Mouse (Mus musculus) forebrain, embryonic 10.5 days (tissue): ENCODE measurements around the gene Atp6v0b. TPM values are rescaled to one million over a fixed set of nuclear protein-coding genes. Genes with fewer than 3 reads are reported as not detected.

Experiments used
- DNase-seq: peaks from one replicate; pipeline ENCODE4 v3.0.0-alpha.2; 2017; ENCODE audit warnings: low spot score; ENCODE audit errors: extremely low spot score
- H3K27ac ChIP-seq: fragments of 300-500 bp; sonication (generic); 2 replicates; pipeline ENCODE4 v1.5.1; 2016; ENCODE audit warnings: mild to moderate bottlenecking
- H3K27me3 ChIP-seq: fragments of 300-500 bp; sonication (generic); 2 replicates; pipeline ENCODE4 v1.6.1; 2016; ENCODE audit warnings: mild to moderate bottlenecking; ENCODE audit not compliant: poor library complexity, severe bottlenecking
- H3K36me3 ChIP-seq: fragments of 300-500 bp; sonication (generic); replicated peaks from 2 replicates; pipeline ENCODE4 v1.6.1; 2016; ENCODE audit warnings: mild to moderate bottlenecking, moderate library complexity
- H3K4me1 ChIP-seq: fragments of 300-500 bp; sonication (generic); 2 replicates; pipeline ENCODE4 v1.6.1; 2016
- H3K4me3 ChIP-seq: fragments of 300-500 bp; sonication (generic); 2 replicates; pipeline ENCODE4 v1.5.1; 2016; ENCODE audit warnings: mild to moderate bottlenecking, moderate library complexity
- H3K9me3 ChIP-seq: fragments of 300-500 bp; sonication (generic); 2 replicates; pipeline ENCODE4 v1.6.1; 2016; ENCODE audit warnings: mild to moderate bottlenecking, moderate library complexity
- WGBS: fragments of 180-500 bp; shearing (Covaris S2); methylation state at CpG from one replicate; pipeline ENCODE4 v1.1.7; 2016; 5-methylcytosine and 5-hydroxymethylcytosine counted together
- polyA plus RNA-seq: library from polyadenylated mRNA; unstranded; fragments of >200 nt; fragmentation: Nextera tagmentation; extraction: Ambion mirVana; gene quantifications from 2 replicates; pipeline ENCODE4 v1.2.1, GENCODE M21; 2016

Atp6v0b gene
- polyA plus RNA-seq, 1 experiment from 2014 or later: 160 TPM

DNA sequence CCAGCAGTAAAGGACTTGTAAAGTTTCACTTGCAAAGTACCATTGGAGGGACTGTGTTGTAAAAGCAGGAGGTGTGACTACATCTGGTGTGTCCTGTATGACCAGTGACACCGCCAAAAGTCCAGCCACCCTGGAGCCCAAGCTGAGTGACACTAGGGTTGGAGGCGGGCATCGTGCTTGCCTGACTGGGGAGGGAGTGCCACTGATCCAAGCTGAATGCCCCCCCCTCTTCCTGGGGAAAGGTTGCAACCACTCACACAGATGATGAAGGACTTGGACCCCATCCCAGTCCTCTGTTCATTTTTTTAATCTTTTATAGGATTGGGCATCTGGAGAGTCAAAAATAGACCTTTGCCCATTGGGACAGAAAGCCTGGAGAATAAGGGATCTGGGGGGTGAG, 45.6 kb downstream of the Atp6v0b start:
- Histone ChIP-seq H3K9me3 (no peaks in the 10 kb centered on the region), H3K4me1 (peaks cover 11% of the 10 kb centered on the region), H3K27ac (no peak overlapping the region), H3K27me3 (no peaks in the 10 kb centered on the region), H3K36me3 (peaks cover 11% of the 10 kb centered on the region; the same call in 1 of the 2 replicates), H3K4me3 (no peak overlapping the region)
- DNase-seq: no peak
- 85% methylated on average over 3 of the region's 3 CpGs for WGBS

DNA sequence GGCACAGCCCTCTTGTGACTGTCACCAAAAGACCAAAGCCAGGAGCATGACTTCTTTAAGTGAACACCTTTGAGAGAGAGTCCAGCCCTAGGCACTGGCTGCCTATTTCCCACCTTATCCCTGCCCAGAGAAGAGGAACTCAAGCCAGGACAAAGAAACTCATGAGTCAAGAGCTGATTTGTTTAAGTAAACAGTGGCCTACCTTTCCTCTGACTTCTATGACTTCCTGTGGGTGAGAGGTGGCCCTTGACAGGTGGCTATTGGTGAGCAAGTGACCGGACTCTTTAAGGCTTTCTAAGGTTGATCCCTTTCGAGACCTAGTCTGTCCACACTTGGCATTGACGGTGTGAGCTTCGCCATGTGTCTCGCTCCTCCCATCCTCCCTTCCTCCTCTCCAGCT, 46.3 kb downstream of the Atp6v0b start:
- Histone ChIP-seq H3K4me1 (peaks cover 17% of the 10 kb centered on the region), H3K4me3 (no peak overlapping the region), H3K27ac (no peak overlapping the region), H3K27me3 (no peaks in the 10 kb centered on the region), H3K36me3 (peaks cover 6% of the 10 kb centered on the region; the same call in 1 of the 2 replicates), H3K9me3 (no peaks in the 10 kb centered on the region)
- WGBS: 92% methylated on average over 5 of the region's 5 CpGs
- DNase-seq: no peak

DNA sequence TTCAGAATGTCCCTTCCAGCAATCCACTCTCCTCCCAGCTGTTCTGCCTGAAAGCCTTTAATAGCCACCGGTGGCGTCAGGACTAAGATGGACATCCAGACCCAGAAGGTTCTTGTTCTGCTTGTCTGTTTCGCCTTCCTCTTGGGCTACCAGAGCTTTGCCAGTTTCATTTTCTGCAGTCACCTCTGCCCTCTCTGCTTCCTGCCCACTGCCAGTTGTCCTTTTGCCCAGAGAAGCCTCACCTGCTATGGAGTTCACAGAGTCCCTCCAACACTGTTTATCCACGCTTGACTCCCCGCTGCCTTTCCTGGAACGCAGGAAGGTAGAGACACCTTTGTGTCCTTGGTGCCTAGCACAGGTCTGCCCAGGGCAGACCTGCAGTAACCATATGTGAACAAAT, 47.8 kb downstream of the Atp6v0b start:
- H3K36me3 ChIP-seq: 0 out of 2 replicates have a peak, but pooled peaks cover 2% of the 10 kb centered on the region
- H3K9me3 ChIP-seq: no peaks in the 10 kb centered on the region
- H3K4me1 ChIP-seq: peaks cover 31% of the 10 kb centered on the region
- DNase-seq: no peak
- 77% methylated on average over 6 of the region's 6 CpGs for WGBS
- H3K27me3 ChIP-seq: peaks cover 2% of the 10 kb centered on the region
- no peak overlapping the region for H3K4me3 ChIP-seq
- no peak overlapping the region for H3K27ac ChIP-seq

DNA sequence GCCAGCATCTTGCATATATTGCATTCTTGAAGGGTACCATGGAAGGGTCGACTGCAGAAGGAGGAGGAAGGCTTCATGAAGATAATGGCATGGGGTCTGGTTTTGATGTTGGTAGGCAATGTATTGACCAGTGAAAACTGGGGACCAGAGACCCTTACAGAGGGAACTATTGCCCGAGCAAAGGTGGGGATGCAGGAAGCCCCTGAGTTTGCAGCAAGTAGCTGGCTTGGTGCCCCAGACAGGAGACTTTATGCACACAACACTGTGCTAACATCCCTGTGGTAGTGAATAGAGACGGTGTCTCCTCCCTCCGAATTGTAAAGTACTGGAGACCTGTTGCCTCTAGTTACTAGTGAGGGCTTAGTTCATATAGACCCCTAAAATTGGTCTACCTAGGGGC, 49.9 kb downstream of the Atp6v0b start:
- WGBS: 81% methylated on average over 4 of the region's 4 CpGs
- Histone ChIP-seq H3K9me3 (no peaks in the 10 kb centered on the region), H3K27ac (peak overlapping the region; percentile 92; the same call in 1 of the 2 replicates), H3K4me3 (peak overlapping the region; percentile 72), H3K36me3 (no peaks in the 10 kb centered on the region), H3K4me1 (peaks cover 36% of the 10 kb centered on the region), H3K27me3 (peaks cover 20% of the 10 kb centered on the region)
- no peak for DNase-seq

DNA sequence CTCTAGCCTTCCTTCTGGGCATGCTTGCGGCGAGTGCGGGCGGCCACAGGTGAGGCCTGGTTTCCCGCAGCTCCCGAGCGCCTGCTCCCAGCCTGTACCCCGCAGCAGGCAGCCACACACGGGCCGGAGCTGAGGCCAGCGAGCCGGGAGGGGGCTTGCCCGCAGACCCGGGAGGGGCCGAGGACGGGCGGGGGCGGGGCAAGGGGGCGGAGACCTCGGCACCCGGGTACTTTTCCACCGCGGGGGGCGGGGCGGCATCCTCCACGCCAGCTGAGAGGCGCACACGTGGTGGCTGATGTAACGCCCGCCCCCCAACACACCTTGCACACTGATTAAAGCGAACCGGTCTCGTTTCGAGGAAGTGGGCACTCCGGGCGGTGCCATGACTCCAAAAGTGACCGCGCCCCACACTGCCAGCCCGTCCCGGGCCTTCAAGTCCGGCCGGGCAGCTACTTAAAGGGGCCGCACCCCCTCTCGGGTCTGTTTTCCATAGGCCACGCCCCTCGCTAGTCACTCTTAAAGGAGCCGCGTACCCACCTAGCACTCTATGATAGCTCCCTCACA, 50.8 kb downstream of the Atp6v0b start:
- peak overlapping the region; percentile 72 for H3K4me3 ChIP-seq
- DNase-seq: peak; percentile 88
- H3K4me1 ChIP-seq: peaks cover 36% of the 10 kb centered on the region
- no peaks in the 10 kb centered on the region for H3K9me3 ChIP-seq
- H3K27me3 ChIP-seq: peaks cover 29% of the 10 kb centered on the region
- no peaks in the 10 kb centered on the region for H3K36me3 ChIP-seq
- peak overlapping the region; percentile 92 for H3K27ac ChIP-seq
- WGBS: under 1% methylated on average over 46 of the region's 48 CpGs

DNA sequence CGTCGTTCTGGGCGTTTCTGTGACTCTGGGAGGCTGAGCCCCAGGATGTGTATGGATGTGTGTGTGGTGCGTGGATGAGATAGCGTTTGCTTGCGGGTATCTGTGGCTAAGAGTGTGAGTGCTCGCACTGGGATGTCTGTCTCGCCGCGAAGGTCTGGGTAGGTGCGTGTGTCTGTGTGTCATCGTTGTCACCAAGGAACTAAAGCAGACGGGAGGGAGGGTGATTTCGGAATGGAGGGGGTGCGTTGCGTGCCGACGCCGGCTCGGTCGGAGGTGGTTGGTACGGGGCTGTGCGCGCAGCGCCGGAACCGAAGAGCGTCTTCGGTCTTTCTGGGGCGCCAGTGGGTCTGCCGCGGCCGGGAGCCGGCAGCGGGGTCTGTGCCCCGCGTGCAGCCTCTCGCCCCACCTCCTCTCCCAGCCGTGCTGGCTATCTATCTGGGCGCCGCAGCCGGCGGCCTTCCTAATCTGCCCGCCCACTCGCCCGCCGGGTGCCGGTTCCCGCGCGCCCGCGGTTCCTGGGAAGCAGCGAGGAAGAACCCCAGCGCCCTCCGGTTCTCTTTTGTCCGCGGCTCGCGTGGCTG, 51.5 kb downstream of the Atp6v0b start:
- H3K36me3 ChIP-seq: no peaks in the 10 kb centered on the region
- under 1% methylated on average over 60 of the region's 60 CpGs for WGBS
- peaks cover 35% of the 10 kb centered on the region for H3K27me3 ChIP-seq
- peak overlapping the region; percentile 72 for H3K4me3 ChIP-seq
- no peaks in the 10 kb centered on the region for H3K9me3 ChIP-seq
- peak overlapping the region; percentile 92 for H3K27ac ChIP-seq
- no peak for DNase-seq
- peaks cover 36% of the 10 kb centered on the region for H3K4me1 ChIP-seq

DNA sequence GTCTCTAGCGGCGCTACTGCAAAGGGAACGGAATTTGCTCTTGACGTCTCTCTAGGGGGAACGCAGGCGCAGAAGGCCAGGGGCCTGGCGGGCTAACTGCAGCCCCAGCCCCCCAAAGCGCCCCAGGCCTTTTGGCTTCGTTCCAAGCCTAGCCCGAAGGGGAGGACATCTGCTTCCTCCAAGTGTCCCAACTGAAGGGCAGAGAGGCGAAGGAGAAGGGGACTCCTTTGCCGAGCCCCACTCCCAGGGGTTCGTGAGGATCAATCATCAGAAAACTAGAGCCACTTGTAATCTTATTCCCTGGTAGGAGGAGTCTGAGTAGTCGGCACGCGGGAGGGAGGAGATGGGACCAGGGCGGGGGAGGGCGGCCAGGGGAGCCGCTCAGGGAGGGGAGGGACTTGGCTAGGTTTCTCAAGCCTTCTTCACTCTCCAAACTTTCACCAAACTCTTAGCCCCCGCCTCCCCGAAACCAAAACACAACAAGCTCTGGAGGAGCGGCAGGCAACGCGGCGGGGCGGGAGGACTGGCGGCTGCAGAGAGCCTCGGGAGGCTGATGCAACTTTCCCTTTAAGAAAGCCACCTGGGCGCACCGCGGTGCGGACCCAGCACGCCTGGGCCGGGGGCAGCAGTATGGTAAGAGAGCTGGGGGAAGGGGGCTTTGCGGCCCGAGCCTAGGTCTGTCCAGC, 52.1 kb downstream of the Atp6v0b start:
- DNase-seq: peak; percentile 82
- H3K36me3 ChIP-seq: no peaks in the 10 kb centered on the region
- H3K4me1 ChIP-seq: peaks cover 39% of the 10 kb centered on the region
- H3K27me3 ChIP-seq: peaks cover 42% of the 10 kb centered on the region
- H3K4me3 ChIP-seq: peak overlapping the region; percentile 72
- H3K9me3 ChIP-seq: no peaks in the 10 kb centered on the region
- under 1% methylated on average over 35 of the region's 36 CpGs for WGBS
- H3K27ac ChIP-seq: peak overlapping the region; percentile 92

DNA sequence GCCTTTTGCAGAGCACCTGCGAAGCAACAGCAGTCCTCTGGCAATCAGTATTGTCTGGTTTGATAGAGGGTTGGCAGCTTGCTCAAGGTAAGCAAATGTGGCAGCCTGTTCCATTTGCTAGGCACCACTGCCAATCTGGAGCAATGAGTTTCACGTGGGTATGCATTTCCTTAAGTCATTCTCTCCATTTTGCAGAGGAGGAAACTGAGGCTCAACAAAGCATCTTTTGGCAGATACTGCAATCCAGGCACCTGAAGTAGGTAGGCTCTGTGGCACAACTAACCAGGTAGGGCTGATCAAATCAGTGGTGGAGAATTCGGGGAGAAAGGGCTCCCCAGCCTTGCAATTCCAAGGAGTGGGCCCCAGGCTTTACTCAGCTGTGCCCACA, 52.7 kb downstream of the Atp6v0b start, which contains the start of gene Slc6a9:
TSS of gene Slc6a9 (plus strand) at position 50 of the 388 bp plus-strand sequence.
- no peaks in the 10 kb centered on the region for H3K9me3 ChIP-seq
- peak within 1 kb of the TSS; percentile 72 for H3K4me3 ChIP-seq
- peaks cover 46% of the 10 kb centered on the region for H3K27me3 ChIP-seq
- no peaks in the 10 kb centered on the region for H3K36me3 ChIP-seq
- H3K4me1 ChIP-seq: peaks cover 44% of the 10 kb centered on the region
- WGBS: 22% methylated on average over 3 of the region's 3 CpGs
- DNase-seq: no peak
- H3K27ac ChIP-seq: peak within 1 kb of the TSS; percentile 92

Other genes starting within 250 kb of the Atp6v0b start
- gene Dmap1, start 205.1 kb downstream of the Atp6v0b start, polyA plus RNA-seq: 72.3 and 76.1 TPM in 2 replicates
- gene Gm12845, start 162.9 kb downstream of the Atp6v0b start, polyA plus RNA-seq: not detected in 2 replicates
- gene Klf17, start 121.7 kb downstream of the Atp6v0b start, polyA plus RNA-seq: not detected in 2 replicates
- 7.0 and 9.1 TPM in 2 replicates for gene Slc6a9, start 52.8 kb downstream of the Atp6v0b start, polyA plus RNA-seq
- gene Ccdc24, start 14.8 kb downstream of the Atp6v0b start, polyA plus RNA-seq: 1.2 TPM in 2 replicates
- gene B4galt2, start 3.8 kb downstream of the Atp6v0b start, polyA plus RNA-seq: 20.9 and 21.8 TPM in 2 replicates
- gene Dph2, start 4.7 kb upstream of the Atp6v0b start, polyA plus RNA-seq: 29.1 and 29.3 TPM in 2 replicates
- 63.2 and 67.3 TPM in 2 replicates for gene Ipo13, start 27.7 kb upstream of the Atp6v0b start, polyA plus RNA-seq
- gene Artn, start 42.4 kb upstream of the Atp6v0b start, polyA plus RNA-seq: 0.44 and 0.58 TPM in 2 replicates
- 5.8 and 5.9 TPM in 2 replicates for gene St3gal3, start 247.6 kb upstream of the Atp6v0b start, polyA plus RNA-seq